Mouse (Mus musculus): ENCODE results near the gene Lrrc3b. TPM values are rescaled to one million over a fixed set of nuclear protein-coding genes. Genes with fewer than 3 reads are reported as not detected.

Gene Lrrc3b
- total RNA-seq, 2 experiments from 2014 or later = 5.5 to 8.4 TPM

DNA sequence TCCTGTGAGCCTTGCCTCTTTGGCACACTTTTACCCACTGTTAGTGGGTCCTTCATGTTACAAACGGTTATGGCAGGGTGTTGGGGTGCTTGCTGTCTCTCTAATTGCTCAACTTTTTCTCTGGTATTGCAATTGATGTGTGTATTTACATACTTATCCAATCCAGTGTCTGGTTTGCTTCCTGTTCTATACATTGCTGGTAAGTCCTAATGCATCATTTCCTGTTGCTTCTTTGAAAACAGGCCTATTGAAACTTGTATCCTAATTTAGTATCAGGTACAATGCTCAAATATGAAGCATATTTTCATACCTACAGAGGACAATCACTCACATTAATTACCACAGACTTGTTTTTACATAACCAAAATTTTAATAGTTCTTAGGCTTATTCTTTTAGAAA, 107.4 kb downstream of the Lrrc3b start:
- DNase-seq = no peak

DNA sequence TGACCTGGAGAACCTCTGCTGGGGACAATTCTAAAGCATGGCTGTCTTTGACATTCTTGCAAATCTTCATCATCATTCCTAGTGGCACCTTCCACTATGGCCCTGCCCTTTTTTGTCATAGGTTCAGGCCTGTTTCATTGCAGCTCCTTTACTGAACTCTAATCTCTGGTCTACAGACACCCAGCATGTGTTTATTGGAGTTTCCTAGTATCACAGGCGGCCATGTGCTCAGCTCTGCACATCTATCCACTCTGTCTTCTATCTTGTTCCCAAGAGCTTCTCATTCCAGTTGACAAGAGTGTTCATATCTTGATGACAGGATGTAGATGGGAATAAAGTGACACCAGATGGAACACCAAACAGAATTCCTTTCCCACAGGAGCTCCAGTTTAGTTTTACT, 108.6 kb downstream of the Lrrc3b start:
- no peak for DNase-seq

GRCm38 (mm10) chr14:15325872-15326271, 112.9 kb downstream of the Lrrc3b start:
- no peak for DNase-seq

- DNase-seq = no peak
These were observed 116.2 kb downstream of the Lrrc3b start for GRCm38 (mm10) chr14:15322441-15323123.

GRCm38 (mm10) chr14:15319399-15319915, 119.3 kb downstream of the Lrrc3b start:
- DNase-seq = no peak

GRCm38 (mm10) chr14:15308576-15308975, 130.2 kb downstream of the Lrrc3b start:
- no peak for DNase-seq

Data from adrenal gland, postnatal 10 days (tissue).